Mouse (Mus musculus) heart, adult 8-10 months (tissue): Measurements from ENCODE around the gene 7530416G11Rik. TPM values are rescaled to one million over a fixed set of nuclear protein-coding genes. Genes with fewer than 3 reads are reported as not detected.

ENCODE experiments used
- DNase-seq: peaks from one replicate; pipeline ENCODE4 v3.0.0; 2022; ENCODE audit warnings: low spot score
- total RNA-seq, 4 experiments: library from RNA; stranded (reverse); gene quantifications; 2 replicates each; pipeline ENCODE4 v1.2.4; 2022

The 7530416G11Rik gene
- not detected for total RNA-seq

GRCm38 (mm10) chr15:85503127-85503526 is at the start of gene 7530416G11Rik:
7530416G11Rik (minus strand) TSS chr15:85503227.
- DNase-seq = no peak

GRCm38 (mm10) chr15:85546500-85546899 is 43.5 kb upstream of the 7530416G11Rik start:
- no peak for DNase-seq

DNA sequence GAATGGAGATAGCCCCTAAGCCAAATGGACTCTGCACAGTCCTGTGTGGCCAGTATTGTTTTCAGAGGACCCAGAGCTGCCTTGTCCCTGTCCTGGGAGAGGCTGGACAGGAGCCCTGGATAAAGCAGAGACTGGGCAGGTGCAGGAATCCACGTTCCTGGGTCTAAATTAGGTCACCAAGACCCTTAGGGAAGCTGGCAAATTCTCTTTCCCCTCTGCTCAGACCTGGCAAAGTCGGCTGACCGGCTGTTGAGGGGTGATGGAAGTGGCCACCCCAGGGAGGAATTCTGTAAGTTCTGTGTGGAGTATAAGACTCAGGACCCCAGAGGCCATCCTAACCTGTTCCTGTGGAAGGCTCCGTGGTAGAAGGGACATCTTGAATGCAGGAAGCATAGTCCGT is 42.3 kb upstream of the 7530416G11Rik start:
- DNase-seq = no peak

DNA sequence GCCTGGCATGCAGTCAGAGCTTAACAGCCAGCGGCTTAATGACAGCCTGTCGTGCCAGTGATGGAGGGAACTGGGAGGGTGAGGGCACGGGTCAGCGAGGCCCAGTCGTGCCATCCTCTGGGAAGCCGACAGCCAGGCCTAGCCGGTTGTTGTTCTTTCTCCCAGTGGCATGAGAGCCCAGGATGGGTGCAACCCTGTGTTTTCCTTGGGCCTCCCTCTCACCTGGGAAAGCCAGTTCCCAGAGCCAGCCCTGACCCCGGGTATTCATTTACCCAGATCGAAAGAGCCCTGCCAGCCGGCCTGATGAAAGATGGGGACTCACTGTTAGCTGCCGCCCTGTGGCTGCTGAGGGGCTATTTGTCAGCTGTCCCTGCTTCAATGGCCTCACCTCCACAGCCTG is 35.1 kb upstream of the 7530416G11Rik start:
- no peak for DNase-seq

- no peak for DNase-seq
Observed at GRCm38 (mm10) chr15:85537151-85537550, 34.1 kb upstream of the 7530416G11Rik start.

- DNase-seq = no peak
Observed at GRCm38 (mm10) chr15:85534646-85535045, 31.6 kb upstream of the 7530416G11Rik start.

DNA sequence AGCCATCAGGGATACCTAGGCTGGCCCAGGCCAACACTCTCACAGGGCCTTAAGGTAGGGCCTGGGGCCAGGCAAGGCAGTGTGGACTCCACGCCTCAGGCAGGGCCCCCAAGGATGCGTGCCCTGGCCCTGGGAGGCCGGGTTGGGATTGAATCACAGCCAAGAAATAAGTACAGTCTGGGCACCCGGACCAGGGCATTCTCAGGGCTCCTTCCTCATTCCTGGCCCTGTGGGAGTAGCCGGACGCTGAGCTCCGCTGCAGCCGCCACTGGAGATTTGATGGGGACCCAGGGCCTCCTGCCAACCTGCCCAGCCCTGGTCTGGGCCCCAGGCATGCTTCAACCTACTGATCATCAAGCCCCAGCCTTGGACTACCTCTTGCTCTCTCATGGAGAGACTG is 31.2 kb upstream of the 7530416G11Rik start:
- DNase-seq = no peak

DNA sequence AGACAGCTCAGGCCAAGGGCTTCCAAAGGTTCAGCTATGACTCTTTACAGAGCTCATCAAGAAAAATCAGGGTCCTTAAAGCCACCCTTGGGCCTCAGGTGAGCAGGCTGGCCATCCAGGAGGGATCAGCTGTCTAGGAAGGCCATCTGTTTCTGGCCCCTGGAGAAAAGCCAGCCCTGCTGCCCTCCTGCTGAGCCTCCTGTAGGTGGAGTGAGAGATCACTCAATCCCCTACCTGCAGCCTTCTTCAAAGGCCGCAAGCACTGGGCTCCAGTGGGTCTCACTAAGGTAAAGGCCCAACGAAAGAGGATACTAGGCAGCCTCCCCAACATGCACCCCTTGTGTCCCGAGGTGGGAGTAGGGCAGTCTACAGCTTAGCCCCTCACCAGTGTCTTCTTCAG is 29.0 kb upstream of the 7530416G11Rik start:
- DNase-seq = no peak

DNA sequence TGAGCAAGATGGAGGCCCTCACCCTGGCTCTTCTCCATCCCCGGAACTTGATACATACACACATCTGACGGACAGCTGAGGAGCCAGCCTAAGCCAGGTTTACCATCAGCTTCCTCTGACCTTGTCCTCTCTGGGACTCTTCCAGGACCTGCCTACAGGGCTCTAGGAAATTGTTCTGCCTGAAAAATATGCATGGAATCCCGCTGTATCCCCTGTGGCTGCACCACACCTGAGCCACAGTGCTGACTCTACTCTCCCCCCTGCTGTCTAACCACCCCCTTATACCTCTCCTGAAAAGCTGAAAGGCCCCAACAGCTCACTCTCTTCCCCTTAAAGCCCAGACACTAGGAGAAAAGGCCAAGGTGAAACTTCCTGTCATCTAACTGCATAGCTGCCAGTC is 26.9 kb upstream of the 7530416G11Rik start:
- no peak for DNase-seq

DNA sequence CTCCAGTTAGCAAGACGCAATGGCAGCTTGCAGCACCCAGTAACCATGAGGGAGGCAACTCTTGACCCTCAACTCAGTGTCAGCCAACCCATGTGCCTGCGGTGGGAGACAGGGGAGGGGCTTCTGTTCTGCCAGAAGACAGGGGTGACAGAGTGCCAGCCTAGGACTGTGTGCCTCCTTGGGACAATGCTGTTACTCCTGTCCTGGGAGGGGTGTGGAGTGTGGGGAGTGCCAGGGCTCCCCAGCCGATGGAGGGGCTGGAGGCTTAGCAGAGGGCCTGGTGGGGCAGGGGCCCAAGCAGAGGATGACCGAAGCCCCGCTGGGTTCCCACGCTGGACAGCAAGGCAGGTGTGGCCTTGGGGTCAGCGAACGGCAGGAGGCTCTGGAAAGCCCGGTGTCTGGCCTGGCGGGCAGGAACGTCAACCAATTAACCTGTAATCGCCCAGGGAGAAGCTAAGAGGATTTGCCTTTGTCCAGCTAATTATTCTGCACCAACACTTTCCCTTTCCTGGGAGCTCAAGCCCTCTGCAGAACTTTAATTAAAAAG is 21.4 kb upstream of the 7530416G11Rik start:
- no peak for DNase-seq

DNA sequence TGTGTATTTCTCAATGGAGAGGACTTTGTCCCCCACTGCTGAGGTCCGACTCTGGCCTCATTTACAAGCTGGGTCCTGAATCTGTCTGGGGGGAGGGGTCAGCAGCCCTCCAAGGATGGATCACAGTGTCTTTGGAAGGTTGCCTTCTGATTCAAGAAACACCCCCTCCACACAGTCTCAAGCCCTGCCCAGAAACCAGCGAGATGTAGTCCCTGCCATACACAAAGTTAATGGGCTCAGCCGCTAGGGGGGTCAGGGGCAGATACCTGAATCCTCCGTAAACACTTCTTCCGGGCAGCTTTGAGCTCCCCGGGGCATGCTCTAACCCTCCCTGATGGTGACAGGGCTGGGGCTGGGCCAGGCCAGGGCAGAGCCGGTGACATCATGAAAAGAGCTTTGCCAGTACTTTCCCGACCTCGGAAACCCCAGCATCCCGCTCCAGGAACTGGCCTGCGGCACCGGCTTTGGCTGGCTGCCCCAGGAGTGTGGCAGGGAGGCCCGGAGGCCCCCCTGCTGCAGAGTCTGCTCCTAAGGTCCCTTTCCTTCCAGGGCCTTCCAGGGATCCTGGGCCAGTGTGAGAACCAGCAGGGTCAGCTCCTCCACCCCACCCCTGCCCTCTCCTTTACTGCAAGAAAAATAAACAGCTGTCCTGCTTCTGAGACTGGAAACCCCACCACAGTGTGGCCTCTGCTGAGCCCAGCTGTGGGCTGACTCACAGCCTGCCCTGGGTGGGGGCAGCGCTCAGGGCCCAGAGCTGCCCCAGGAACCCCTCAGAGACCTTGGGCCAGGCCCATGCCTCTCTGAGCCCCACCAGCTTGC is 20.4 kb upstream of the 7530416G11Rik start:
- peak; percentile 60 for DNase-seq

GRCm38 (mm10) chr15:85519438-85519837 is 16.4 kb upstream of the 7530416G11Rik start:
- DNase-seq = no peak

DNA sequence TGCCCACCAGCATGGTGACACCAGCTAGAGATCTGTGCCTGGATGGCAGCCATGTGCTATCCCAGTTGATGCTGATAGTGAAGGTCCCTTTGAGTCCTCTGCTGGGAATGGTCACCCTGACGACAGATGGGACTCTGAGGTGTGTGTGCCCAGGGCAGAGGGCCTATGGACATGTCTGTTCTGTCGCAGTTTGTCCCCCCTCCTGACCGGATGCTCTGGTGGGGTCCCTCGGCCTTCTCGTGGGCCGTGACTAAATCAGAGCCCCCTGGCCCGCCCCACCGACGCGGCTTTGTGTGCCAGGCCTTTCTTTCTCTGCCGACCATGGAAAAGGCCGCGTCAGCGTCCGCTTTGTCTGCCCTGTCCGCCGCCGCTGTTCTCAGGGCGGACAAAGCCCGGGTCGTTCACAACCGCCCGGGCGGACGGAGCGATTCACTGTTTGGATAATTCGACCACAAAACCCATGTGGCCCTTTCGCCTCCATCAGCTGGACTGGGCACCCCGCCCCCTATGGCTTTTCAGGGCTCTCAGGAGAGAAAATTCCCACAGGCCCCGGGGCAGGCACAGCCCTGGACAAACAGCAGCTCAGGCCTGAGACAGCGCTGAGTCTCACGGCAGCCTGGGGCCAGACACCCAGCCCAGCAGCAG is 4.5 kb upstream of the 7530416G11Rik start:
- DNase-seq = no peak

DNA sequence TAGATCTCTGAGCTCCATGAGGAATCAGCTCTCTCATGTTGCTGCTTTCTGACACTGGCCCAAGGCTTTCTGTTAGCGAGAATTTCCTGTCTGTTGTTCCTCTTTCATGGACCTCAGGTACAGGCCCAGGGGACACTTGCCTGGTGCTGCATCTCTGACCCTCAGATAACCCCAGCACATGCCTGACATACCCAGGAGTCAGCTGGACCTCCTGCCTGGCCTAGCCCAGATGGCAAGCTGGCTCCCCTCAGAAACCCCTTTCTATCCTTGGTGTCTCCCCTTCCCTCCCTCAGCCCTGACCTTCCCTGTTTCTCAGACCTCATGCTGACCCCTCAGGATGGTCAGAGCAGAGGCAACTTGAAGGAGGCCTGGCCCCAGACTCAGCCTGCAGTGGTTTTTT is 3.7 kb upstream of the 7530416G11Rik start:
- DNase-seq = no peak

DNA sequence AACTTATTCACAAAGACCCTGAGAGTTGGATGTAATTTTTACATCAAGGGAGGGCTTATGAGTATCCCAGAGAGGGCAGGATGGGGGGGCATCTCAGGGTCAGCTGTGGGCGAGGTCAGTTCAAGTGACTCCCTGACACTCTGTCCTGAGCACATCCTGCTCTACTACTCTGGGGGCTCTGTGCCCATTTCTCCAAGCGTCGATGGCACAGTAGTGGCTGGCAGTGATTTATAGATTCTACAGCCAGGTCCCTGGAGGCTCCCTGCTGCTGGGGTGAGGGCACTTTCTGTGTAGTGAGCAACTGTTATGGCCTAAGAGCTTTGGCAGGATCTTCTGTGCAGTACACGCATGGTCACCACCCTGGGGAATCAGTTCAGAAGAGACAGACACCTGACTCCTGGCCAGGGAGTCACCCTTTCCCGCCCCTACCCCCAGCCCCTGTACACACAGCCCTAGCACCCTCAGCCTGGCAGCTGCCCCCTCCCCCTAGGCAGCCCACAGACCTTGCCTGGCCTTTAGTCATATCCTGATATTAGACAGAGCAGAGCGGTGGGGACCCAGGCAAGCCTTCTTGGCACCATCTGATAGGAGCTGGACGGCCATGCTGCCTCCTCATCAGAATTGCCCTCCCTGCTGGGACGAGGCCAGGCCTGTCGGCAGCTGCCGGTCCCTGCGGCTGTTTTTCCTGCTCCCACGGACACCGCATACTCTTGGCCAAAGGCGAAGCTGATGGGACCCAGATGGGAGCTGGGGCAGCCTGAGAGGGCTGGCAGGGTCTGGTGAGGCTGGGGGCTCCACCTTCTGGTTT is 2.3 kb upstream of the 7530416G11Rik start:
- peak; percentile 6 for DNase-seq

DNA sequence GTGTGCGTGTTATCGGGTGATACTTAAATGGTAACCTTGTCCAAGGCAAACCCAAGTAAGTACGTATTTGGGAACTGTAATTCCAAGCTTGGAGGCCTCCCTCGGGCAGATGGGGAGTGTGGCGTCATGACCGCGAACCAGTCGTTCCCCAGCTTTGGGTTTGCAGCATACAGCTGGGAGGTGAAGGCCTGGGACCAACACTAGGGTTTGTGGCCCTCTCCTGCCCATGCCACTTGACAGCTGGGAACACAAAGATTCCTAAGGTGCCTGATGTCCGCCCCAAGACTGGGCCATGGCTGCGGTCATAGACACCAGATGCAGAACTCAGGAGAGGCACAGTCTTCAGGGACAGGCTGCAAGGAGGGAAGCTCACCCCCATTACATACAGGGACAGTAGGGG is 2.8 kb downstream of the 7530416G11Rik start:
- no peak for DNase-seq

GRCm38 (mm10) chr15:85497981-85498475 is 5.0 kb downstream of the 7530416G11Rik start:
- DNase-seq = no peak

DNA sequence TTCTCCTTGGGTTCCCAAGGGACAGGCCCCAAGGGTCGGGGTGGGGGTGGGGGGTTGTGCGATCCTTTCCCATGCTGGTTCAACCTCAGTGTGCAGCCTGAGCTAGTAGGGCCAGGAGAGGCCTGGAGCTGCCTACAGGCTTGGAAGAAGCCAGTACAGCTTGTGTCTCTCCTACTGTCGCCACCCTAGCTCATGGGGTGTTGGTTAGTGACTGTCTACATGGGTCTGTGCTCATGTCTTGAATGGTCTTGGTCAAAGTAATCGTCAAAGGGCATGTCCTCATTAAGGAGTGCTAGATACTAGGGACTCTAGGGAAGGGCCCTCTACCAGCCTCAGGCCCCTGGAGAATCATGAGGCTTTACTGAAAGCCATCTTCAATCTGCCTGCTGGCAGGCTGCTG is 5.5 kb downstream of the 7530416G11Rik start:
- DNase-seq = no peak

GRCm38 (mm10) chr15:85494163-85494621 is 8.8 kb downstream of the 7530416G11Rik start:
- DNase-seq = no peak

GRCm38 (mm10) chr15:85489751-85490150 is 13.3 kb downstream of the 7530416G11Rik start:
- DNase-seq = no peak

DNA sequence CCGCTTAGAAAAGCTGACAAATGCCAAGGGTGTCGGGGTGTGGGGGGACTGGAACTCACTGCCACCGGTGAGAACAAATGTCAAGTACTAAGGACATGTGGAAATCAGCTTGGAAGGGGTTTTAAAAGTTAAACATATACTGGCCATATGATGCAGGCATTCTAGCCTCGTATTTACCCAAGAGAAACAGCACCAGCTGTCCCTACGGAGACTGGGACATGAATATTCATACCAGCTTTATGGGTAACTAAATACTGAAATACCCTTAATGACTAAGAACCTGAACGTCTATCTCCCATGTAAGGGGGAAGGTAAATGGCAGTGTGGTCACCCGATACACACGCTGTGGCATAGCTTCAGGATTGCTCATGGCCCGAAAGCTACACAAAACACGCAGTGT is 14.1 kb downstream of the 7530416G11Rik start:
- DNase-seq = no peak

GRCm38 (mm10) chr15:85480630-85481029 is 22.4 kb downstream of the 7530416G11Rik start:
- DNase-seq = no peak
